Mouse (Mus musculus) A20 (cell line): Measurements from ENCODE around the gene Cyb5b.

Experiments
- DNase-seq: peaks from one replicate; pipeline ENCODE4 v3.0.0-alpha.2; 2011; ENCODE audit warnings: low read depth, low spot score

Gene Cyb5b

GRCm38 (mm10) chr8:107227011-107227626 is 76.7 kb downstream of the Cyb5b start:
- DNase-seq = no peak

GRCm38 (mm10) chr8:107233251-107233650 is 82.8 kb downstream of the Cyb5b start:
- no peak for DNase-seq

- no peak for DNase-seq
Measured at GRCm38 (mm10) chr8:107233718-107234117, 83.3 kb downstream of the Cyb5b start.
